Mouse (Mus musculus): ENCODE results near the gene Traip.

Gene Traip

DNA sequence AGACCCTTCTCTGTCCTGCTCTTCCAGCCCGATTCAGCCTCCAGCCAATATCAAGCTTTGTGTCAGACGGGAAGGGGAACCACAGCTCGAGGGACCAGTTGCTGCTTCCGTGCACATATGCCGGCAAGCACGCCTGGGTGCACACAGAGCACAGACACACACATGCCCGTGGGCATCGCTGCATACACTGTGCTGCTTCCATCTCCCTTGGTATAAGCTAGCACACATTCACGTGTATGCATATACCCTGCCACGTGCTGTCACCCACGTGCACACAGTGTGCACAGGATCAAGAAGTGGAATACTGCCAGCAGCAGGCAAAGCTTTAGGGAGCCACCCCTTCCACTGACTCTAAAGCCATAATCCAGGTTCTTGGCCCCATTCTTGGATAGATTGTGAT, 15.8 kb upstream of the Traip start:
- in situ Hi-C loops (cut with MseI, MboI): no loop called here

DNA sequence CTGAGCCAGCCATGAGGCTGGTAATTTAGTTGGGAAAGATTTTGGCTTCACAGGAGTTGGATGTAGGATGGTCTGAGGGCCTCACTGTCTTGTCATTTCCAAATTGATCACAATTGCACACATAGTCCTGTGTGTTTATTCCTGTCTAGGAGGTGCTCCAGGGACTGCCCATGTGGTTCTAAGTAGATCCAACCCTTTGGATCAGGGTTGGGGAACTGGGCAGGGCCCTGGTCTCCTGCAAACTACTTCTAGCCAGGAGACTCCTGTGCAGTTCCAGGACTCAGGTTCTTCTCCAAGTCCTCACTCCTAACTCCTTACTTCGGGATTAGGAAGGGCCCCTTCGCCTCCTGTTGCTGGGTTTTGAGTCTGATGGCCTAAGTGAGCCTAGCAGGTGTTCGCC, 14.6 kb upstream of the Traip start, which contains the start of gene Camkv:
Camkv (plus strand) TSS at position 301 of the 400 bp plus-strand sequence.
- in situ Hi-C loops (cut with MseI, MboI): no loop called here

DNA sequence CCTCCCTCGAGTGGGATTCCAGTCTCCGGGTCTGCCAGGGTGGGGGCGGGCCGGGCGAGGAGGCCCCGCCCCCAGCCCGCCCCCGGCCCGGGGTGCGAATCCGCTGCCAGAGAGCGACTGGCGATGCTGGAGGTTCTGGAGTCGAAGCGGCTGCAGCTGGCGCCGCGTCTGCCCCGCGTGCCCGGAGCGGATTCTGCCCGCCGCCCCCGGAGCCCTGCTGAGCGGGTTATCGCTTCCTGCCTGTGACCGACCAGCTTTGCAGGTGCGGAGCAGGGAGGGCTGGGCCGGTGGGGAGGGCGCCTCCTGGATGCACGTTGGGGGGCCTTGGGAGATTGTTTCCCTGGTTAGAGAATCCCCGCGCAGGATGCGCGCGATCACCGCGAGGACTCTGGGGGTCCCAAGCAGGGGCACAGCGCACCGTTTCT, 14.1 kb upstream of the Traip start:
- in situ Hi-C loops (cut with MseI, MboI): no loop called here

DNA sequence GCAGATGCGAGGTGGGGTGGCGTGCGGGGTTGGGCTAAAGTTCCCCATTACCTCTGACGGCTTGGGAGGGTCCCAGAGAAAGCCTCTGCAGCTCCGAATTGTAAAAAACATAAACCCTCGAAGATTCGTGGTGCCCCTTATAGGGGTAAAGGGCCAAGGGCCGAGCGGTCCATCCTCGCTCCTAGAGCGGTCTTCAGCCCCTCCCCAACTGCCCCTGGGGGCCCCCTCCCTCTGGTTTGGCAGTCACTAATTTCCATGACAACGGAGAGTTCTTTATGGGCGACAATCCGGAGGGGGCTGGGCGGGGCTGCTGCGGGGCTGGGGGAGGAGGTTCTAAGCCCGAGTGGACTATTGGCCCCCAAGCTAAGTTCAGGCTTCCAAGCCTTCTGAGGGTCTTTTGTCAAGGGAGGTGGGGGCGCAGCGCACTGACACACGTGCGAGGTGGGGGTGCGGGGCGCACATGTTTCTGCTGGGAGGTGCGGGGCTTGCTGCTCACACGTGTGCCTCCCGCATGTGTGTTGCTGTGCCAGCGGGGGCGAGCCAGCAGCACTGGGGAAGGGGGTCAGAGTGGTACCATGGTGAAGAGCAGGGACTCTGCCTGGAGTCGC, 13.6 kb upstream of the Traip start:
- in situ Hi-C loops (cut with MseI, MboI): no loop called here

DNA sequence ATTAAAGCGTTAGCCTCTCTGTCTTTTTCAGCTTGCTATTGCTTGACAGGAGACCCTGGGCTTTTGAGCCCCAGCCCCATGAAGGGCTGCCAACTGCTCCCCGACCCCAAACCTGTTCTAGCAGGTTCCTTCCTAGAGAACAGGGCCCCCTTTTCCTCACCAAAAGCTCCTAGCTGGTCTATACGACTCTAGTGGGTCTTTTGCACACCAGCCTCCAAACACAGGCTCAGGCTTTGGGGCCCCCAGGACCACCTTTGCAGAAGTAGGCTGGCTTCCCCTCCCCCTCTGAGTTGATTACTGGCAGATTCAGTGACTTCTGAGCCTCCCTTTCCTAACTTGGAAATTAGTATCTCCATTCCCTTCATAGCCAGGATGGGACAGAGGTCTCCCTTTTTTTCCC, 13.1 kb upstream of the Traip start:
- in situ Hi-C loops (cut with MseI, MboI): no loop called here

DNA sequence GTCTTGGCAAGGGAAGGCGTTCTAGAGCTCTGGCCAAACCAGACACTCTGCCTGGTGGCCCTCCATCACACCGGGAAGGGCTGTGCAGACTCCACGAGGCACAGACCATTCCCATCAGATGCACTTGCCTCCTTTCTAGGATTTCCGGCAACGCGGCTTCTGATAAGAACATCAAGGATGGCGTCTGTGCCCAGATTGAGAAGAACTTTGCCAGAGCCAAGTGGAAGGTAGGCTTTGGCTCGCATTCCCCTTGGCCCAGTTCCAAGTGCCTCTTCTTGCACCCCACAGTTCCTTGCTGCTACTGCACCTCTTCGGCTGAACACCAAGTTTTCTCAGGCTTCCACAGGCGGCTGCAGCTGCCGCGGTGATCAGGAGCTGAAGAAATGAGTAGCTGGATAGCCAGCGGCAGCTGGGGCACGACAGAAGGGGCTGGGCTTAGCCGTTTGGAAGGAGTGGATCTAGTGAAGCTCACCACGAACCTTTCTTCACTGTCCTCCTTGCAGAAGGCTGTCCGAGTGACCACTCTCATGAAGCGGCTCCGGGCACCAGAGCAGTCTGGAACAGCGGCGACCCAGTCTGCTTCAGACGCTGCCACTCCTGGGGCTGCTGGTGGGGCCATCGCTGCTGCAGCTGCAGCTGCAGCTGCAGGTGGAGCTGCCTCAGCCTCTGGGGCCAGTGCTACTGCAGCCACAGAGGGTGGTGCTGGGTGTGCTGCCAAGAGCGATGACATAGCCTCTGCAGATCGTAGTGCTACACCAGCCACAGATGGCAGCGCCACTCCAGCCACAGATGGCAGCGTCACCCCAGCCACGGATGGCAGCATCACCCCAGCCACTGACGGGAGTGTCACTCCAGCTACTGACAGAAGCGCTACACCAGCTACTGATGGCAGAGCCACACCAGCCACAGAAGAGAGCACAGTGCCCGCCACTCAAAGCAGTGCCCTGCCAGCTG, 2.4 kb upstream of the Traip start:
- in situ Hi-C loops (cut with MseI, MboI): no loop called here

DNA sequence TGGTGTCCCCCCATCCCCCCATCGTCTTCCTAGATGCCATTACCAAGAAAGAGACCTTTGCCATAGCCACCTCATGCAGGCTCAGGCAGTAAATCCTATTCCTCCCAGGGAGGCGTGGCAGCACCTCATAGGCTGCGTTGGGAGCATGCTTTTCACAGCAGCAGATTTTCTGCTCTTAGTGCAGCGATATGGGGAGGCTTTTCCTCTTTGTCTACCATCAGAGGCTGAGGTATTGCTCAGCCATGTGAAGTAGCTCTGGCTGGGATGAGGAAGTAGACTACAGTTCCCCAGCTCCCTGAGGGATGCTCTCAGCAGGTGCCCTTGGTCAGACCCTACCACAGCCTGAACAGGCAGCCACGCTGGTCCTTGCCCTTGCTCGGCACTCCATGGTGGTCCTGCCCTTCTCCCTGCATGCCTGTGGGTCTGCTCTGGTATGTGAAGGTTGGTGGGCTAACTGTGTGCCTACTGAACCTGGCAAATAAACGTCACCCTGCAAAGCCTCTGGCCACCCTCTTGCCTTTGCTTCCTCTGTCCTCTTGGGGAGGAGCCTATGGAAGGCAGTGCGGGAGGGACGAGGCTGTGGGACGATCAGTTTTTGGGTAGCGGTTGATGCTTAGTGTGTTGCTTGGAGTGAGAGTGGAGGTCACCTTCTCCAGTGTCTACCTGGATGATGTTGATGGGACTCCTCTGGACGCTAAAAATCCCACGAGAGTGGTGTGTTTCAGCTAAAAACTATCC, 583 bp upstream of the Traip start:
- in situ Hi-C loops (cut with MseI, MboI): no loop called here

DNA sequence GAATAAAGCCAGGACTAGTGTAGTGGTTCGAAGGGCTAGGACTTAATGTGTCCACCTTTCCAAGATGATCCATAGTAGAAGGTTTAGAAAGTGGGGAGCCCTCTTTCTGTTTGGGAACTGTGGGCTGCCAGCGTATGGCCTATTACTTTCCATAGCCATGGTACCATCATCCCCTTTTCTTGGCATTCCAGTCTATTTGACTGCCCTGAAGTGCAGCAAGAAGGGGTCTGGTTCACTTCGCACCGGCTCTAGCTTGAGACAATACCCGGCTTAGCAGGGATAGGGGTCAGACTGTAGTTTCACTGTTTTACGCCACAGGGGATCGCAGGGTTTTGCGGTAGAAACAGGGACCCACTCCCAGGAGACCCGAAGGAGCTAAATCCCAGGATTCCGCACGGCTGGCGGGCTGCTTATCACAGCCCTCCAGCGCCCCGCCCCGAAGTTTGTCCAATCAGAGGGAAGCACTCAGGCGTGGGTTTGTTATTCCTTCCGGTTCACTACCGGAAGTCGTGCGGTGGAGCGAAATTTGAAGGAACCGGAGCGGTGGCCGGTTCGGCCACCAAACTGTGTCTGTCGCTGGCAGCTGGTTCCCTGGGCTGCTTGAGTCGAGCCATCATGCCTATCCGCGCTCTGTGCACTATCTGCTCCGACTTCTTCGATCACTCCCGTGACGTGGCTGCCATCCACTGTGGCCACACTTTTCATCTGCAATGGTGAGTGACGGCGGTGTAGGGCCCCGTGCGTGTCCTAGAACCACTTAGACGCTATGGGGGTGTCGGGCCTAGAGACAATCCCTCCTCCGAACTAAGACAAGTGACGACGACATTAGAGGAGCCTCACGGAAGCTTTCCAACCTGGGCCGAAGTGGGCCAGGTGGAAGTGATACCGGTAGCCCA, 772 bp downstream of the Traip start:
- in situ Hi-C loops (cut with MseI, MboI): no loop called here

DNA sequence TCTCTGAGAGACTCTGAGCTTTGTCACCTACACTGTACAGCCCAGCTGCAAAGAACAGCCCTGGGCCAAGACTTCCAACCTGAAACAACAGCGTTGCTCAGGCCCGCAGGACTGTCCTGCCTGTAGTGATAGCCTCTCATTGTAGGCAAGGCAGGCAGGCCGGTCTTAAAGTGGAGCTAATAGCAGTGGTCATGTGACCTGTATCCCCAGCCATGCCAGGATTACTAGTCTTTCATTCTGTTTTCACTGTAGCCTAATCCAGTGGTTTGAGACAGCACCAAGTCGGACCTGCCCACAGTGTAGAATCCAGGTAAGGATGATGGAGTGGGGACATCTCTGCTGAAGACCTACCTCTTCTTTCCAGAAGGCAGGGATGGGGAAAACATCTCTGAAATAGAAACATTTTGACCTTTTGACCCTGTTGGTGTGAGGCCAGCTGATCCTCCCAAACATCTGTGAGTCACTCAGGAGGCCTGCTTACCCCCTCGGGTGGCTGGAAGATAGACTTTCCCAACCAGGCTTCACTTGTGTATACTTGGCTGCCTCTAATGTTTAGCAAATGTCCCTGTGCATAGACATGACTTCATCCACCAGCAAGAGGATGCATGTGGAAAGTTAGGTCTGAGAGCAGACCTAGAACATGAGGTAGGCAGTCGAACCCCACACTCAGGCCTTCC, 5.8 kb downstream of the Traip start:
- in situ Hi-C loops (cut with MseI, MboI): no loop called here

DNA sequence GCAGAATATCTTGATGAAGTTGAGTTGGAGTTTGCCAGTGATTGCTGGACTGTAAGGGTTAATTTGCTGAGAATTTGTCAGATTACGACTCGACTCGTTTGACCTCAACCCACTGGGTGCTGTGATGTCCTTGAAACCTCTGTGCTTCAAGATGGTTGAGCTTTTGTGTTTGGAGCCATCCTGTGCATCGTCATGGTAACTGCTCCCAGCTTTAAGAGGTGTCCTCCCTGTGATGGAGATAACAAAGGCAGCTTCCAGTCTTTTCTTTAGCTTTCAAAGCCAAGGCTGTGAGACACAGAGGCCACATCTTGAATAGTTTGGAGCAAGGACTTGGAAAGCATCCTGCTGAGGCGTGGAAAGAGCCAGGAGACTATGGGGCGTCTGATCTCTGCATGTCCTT, 7.2 kb downstream of the Traip start:
- in situ Hi-C loops (cut with MseI, MboI): no loop called here

DNA sequence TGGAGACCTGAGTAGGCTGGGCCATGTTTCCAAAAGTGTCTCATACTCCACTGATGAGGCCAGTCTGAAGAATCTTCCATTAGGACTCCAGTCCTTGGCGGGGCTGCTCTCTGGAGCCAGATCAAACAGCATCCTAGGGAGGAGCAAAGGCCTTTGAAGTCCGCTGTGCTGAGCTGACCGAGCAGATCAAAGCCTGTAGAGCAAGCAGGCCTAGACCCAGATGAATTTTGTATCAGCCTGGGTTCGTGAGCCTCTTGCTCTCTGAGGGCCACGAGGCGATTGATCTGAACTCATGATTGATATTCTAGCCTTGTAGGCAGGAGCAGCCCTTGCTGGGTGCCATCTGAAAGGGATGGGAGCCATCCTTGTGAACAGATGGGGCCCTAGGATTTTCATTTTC, 10.0 kb downstream of the Traip start:
- in situ Hi-C loops (cut with MseI, MboI): no loop called here

DNA sequence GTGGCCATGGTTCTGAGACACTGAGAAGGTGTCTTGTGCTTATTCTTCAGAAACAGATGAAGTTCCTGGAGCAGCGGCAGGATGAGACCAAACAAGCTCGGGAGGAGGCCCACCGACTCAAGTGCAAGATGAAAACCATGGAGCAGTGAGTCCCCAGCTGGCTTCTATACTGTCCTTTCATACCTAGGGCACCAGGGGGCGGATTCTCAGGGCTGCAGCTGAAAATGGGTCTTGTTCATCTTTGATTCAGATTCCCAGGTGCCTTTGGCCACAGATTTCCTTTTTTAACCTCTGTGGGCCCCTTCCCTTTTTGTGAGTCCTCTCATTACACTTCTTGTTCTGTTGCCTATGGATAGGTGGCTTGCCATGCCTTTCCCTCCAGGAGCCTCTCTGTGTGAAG, 11.0 kb downstream of the Traip start:
- in situ Hi-C loops (cut with MseI, MboI): no loop called here

DNA sequence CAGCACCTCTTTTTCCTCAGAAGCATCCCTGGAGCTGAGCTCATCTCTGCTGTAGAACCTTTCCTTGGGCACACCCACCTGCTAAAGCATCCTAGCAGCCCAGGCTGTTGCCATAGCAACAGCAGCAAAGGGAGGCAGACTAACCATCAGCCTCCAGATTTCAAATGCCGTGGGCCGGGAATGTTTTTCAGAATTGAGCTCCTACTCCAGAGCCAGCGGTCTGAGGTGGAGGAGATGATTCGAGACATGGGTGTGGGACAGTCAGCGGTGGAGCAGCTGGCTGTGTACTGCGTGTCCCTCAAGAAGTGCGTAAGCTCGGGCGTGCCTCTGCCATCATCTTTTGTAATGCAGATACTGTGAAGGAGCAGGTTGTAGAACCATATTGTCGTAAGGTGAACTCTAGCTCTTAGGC, 11.4 kb downstream of the Traip start:
- in situ Hi-C loops (cut with MseI, MboI): no loop called here

DNA sequence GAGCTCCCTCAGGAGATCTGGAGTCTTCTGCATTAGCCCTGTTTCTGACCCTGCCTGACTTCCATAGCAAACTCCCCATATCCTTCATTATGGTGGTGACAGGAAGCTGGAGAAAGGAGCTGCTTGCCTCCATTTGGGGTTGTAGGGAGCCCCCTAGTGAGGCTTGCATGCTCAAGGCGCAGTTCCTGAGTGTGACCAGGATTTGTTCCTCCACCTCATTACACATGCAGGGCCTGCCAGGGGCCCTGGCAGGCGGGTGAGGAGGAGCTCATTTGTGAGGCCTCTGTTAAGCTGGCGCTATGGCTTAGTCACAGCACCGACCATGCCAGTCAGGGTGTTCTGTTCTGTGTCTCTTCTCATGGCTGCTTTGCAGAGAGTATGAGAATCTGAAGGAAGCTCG, 11.9 kb downstream of the Traip start:
- in situ Hi-C loops (cut with MseI, MboI): no loop called here

DNA sequence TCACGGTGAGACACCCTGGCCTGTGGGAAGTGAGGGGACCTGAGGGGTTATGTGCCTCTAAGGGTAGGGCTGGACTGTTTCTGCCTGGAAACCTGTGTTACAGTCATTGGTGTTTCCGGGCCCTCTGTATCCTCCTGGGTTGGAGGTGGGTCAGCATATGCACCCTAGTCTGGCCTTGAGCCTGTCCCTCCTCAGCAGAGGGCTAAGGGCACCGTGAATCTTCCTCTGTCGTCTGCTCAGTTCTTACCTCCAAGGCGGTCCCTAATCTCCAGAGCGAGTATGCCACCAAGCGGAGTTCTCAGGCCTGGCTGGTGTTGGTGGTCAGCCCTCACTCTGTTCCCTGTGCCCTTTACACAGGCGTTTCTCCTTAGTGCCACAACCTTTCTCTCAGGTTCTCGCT, 13.0 kb downstream of the Traip start:
- in situ Hi-C loops (cut with MseI, MboI): no loop called here

DNA sequence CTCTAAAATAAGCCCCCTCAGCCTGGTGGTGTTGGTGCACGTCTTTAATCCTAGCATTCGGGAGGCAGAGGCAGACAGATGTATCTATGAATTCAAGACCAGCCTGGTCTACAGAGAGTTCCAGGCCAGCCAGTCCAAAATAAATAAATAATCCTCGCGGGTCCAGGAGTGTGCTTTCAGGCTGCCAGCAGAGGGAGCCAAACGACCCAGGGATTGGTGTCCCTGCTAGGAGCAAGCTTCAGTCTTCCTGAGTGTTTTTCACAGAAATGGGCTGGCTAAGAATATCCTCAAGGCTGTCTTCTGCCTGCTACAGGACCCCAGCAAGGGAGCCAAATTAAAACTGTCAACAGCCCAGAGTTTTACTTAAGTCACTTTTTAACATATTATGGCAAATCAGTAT, 13.8 kb downstream of the Traip start:
- in situ Hi-C loops (cut with MseI, MboI): no loop called here

DNA sequence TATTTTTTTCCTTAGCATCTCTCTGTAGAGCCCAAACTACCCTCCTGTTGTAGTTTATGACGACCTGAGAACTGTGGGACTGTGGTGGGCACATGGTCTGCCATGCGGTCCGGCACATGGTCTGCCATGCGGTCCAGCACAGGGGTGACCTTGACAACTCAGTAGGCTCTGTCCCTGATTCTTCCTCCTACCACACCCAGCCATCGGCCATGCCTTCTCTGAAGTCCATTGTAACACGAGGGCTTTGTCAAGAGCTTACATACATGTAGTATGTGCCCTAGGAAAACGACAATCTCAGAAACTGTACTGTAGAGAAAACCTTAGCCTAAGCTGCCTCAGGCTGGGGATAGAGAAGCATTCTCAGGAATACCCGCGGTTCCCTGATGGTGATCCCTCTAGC, 14.7 kb downstream of the Traip start:
- in situ Hi-C loops (cut with MseI, MboI): no loop called here

DNA sequence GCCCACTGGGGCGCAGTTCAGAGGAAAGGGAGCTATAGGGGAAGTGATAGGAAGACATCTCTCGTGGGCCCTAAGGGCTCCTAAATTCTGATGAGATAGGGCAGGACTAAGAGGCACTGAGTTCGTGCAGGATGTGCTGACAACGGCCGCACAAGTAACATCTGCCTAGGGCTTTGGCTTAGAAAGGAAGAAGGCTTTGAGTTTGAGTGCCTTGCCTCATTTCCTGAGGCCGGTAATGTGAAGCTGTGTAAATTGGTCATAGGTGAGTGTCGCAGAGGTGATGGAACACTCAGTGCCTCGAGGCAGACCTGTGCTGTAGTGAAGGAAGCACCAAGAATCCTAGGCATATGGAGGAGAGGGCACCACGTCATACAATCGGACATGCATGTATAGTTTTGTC, 16.7 kb downstream of the Traip start:
- in situ Hi-C loops (cut with MseI, MboI): no loop called here

DNA sequence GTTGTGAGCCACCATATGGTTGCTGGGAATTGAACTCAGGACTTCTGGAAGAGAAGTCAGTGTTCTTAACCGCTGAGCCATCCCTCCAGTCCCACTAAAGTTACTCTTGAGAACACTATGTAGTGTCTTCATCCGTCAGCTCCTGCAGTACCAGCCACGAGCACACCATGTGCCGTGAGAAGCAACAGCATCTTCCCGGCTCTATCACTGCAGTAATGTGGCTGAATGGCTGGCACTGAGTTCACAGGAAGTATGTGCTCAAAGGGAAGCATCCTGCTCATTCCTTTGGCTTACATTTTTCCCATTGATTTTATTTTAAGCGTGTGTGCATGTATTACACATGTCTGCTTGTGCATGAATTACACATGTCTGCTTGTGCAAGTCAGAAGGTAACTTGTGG, 17.5 kb downstream of the Traip start:
- in situ Hi-C loops (cut with MseI, MboI): no loop called here

DNA sequence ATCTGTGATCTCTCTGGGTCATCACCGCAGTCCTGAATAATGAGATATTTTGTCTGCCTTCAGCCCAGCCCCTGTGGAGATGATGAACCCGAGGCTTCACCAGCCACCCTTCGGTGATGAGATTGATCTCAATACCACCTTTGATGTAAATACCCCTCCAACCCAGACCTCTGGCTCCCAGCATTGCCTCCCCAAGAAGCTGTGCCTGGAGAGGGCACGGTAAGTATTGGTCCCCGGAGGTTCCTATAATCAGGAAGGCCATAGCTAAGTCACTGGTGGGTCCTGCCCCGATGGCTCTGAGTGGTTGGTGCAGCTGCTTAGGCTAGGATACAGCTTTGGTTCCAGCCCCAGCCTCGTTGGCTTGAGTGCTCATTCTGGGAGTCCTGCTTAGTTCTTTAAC, 18.6 kb downstream of the Traip start:
- in situ Hi-C loops (cut with MseI, MboI): no loop called here

DNA sequence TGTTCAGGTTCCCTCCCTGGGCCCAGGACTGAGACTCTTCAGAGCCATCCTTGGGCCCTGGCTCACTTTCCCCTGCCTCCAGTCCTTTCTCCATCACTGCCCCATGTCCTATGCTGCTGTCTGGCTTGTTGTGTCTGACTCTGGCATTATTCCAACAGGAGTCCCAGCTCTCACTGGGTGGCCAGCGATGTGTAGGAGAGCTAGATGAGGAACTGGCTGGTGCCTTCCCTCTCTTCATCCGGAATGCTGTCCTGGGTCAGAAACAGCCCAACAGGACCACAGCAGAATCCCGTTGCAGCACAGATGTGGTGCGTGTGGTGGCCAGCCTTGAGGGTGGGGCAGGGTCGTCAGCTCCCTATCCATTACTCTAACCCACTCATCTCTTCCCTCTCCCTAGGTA, 20.4 kb downstream of the Traip start:
- in situ Hi-C loops (cut with MseI, MboI): no loop called here
